Mouse (Mus musculus) embryonic facial prominence, embryonic 12.5 days (tissue): ENCODE measurements around the gene Kctd7. TPM values are rescaled to one million over a fixed set of nuclear protein-coding genes. Genes with fewer than 3 reads are reported as not detected.
A peak's percentile ranks its signal among the peaks of the same experiment; 100 is the strongest.

ENCODE experiments used
- ATAC-seq: fragments of 200-750 bp; cut with Nextera tagmentation; 2 replicates; pipeline ENCODE4 v1.8.0; 2017; ENCODE audit not compliant: insufficient number of reproducible peaks, insufficient read depth, low FRiP score, low TSS enrichment
- H3K27ac ChIP-seq: fragments of 300-500 bp; sonication (generic); 2 replicates; pipeline ENCODE4 v1.5.1; 2016; ENCODE audit warnings: mild to moderate bottlenecking
- H3K27me3 ChIP-seq: fragments of 300-500 bp; sonication (generic); 2 replicates; pipeline ENCODE4 v1.6.1; 2016; ENCODE audit warnings: mild to moderate bottlenecking, moderate library complexity
- H3K36me3 ChIP-seq: fragments of 300-500 bp; sonication (generic); 2 replicates; pipeline ENCODE4 v1.6.1; 2016; ENCODE audit warnings: mild to moderate bottlenecking
- H3K4me1 ChIP-seq: fragments of 300-500 bp; sonication (generic); 2 replicates; pipeline ENCODE4 v1.6.1; 2016
- H3K4me2 ChIP-seq: fragments of 300-500 bp; sonication (generic); replicated peaks from 2 replicates; pipeline ENCODE4 v1.6.1; 2016; ENCODE audit warnings: mild to moderate bottlenecking, moderate library complexity
- H3K4me3 ChIP-seq: fragments of 300-500 bp; sonication (generic); 2 replicates; pipeline ENCODE4 v1.5.1; 2016; ENCODE audit warnings: mild to moderate bottlenecking
- H3K9ac ChIP-seq: fragments of 300-500 bp; sonication (generic); 2 replicates; pipeline ENCODE4 v1.6.1; 2016; ENCODE audit warnings: mild to moderate bottlenecking, moderate library complexity
- H3K9me3 ChIP-seq: fragments of 300-500 bp; sonication (generic); 2 replicates; pipeline ENCODE4 v1.6.1; 2016; ENCODE audit warnings: mild to moderate bottlenecking, moderate library complexity
- WGBS: fragments of 180-500 bp; shearing (Covaris S2); methylation state at CpG from one replicate; pipeline ENCODE4 v1.1.7; 2016; 5-methylcytosine and 5-hydroxymethylcytosine counted together
- polyA plus RNA-seq: library from polyadenylated mRNA; unstranded; fragments of >200 nt; fragmentation: Nextera tagmentation; extraction: Ambion mirVana; gene quantifications from 2 replicates; pipeline ENCODE4 v1.2.1, GENCODE M21; 2016

The Kctd7 gene
- 7.3 and 8.7 TPM in 2 replicates for polyA plus RNA-seq

DNA sequence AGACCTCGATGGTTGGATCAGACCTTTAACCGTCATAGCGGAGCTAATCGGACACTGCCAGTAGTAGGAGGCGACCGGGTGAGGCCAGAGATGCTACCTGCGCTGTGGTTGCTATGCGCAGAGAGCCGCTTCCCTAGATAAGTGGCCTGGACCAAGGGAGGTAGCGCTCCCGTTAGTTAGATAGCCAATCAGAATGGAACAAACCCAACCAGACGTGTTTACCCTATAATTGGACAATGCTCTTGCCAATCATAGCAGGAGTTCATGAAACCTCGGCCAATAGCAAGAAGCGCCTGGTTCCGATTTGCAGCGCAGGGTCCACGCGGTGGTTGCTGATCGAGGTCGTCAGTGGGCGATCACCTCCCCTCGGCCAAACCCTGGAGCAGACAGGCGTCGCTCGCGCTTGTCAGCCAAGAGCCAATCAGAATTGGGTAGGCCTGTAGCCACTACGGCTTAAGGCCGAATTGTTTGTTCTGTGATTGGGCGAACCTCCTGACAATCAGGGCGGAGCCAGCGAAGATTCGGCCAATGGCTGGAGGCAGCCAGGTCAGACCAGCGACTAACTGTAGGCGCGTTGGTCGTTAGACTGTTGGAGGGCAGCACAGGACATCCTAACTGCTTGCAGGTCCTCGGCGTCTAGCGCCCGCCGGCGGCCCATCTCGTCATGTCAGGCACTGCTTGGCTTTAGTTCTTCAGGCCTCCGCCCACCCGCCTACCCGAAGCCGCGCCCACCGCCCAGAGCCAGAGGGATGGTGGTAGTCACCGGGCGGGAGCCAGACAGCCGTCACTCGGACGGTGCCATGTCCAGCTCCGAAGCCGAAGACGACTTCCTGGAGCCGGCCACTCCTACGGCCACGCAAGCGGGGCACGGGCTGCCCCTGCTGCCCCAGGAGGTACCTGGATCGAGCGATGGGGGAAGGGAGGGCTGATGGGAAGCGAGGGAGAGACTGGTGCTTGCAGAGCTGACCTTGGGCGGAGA lies at the start of gene Kctd7:
Kctd7 (plus strand) TSS at position 528 of the 979 bp plus-strand sequence.
- peak; percentile 96 for ATAC-seq
- Histone ChIP-seq H3K4me3 (peak within 1 kb of the TSS; percentile 61), H3K27ac (peak within 1 kb of the TSS; percentile 63), H3K9ac (peak within 1 kb of the TSS; percentile 68), H3K9me3 (no peaks in the 10 kb centered on the region), H3K27me3 (no peaks in the 10 kb centered on the region), H3K4me1 (peaks cover 14% of the 10 kb centered on the region; the same call in 1 of the 2 replicates), H3K4me2 (peak within 1 kb of the TSS; percentile 87), H3K36me3 (no peaks in the 10 kb centered on the region)
- under 1% methylated on average over 66 of the region's 66 CpGs for WGBS

DNA sequence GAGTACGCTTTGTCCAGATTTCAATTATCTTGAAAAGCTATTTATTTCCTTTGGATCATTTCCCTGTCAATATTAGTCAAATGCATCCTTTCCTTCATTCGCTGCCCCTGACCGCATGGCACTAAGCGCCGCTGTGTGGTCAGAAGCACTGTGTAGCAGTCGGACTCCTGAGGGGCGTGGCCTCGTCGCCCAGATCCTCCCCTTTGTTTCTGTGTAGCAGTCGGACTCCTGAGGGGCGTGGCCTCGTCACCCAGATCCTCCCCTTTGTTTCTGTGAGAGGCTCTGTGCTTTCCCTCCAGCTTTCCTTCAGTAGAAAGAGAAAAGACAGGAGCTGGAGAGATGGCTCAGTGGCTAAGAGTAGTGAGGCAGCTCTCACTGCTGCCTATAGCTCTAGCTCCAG lies 47.9 kb upstream of the Kctd7 start:
- WGBS = 63% methylated on average over 12 of the region's 12 CpGs
- Histone ChIP-seq H3K4me1 (no peaks in the 10 kb centered on the region), H3K9me3 (no peaks in the 10 kb centered on the region), H3K36me3 (0 out of 2 replicates have a peak, but pooled peaks cover 1% of the 10 kb centered on the region), H3K27me3 (no peaks in the 10 kb centered on the region), H3K4me2 (no peak overlapping the region), H3K9ac (no peak overlapping the region), H3K4me3 (no peak overlapping the region), H3K27ac (no peak overlapping the region)
- ATAC-seq = no peak

DNA sequence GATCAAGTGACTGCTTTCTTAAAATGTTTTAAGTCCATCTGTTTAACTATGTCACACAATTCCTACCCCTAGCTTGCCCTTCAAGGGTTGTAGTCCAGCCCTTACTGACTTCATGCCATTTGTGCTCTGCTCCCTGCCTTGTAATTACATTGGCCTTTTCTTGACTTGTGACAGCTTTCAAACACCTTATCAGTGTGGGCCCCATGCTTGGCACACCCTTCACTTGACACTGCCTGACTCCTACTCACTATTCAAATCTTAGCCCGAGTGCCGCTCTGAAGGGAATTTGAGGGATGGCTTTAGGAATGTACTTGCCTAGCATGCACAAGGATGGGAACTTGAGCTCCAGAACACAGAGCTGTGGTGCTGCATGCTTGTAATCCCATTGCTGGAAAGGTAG lies 46.8 kb upstream of the Kctd7 start:
- WGBS = 87% methylated on average over 2 of the region's 2 CpGs
- ATAC-seq = no peak
- H3K4me2 ChIP-seq = no peak overlapping the region
- H3K36me3 ChIP-seq = peaks cover 7% of the 10 kb centered on the region; the same call in 1 of the 2 replicates
- no peaks in the 10 kb centered on the region for H3K9me3 ChIP-seq
- H3K27me3 ChIP-seq = no peaks in the 10 kb centered on the region
- H3K4me1 ChIP-seq = no peaks in the 10 kb centered on the region
- H3K4me3 ChIP-seq = no peak overlapping the region
- H3K27ac ChIP-seq = no peak overlapping the region
- H3K9ac ChIP-seq = no peak overlapping the region

DNA sequence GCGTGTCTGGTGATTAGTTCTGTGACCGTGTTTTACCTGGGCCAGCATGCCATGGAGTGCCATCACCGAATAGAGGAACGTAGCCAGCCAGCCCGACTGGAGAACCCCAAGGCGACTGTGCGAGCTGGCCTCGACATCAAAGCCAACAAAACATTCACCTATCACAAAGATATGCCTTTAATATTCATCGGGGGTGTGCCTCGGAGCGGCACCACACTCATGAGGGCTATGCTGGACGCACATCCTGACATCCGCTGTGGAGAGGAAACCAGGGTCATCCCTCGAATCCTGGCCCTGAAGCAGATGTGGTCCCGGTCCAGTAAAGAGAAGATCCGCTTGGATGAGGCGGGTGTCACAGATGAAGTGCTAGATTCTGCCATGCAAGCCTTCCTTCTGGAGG lies 42.9 kb upstream of the Kctd7 start:
- Histone ChIP-seq H3K36me3 (peaks cover 16% of the 10 kb centered on the region), H3K4me3 (no peak overlapping the region), H3K9me3 (no peaks in the 10 kb centered on the region), H3K9ac (no peak overlapping the region), H3K27me3 (no peaks in the 10 kb centered on the region), H3K4me2 (no peak overlapping the region), H3K4me1 (no peaks in the 10 kb centered on the region), H3K27ac (no peak overlapping the region)
- 96% methylated on average over 17 of the region's 17 CpGs for WGBS
- ATAC-seq = no peak

DNA sequence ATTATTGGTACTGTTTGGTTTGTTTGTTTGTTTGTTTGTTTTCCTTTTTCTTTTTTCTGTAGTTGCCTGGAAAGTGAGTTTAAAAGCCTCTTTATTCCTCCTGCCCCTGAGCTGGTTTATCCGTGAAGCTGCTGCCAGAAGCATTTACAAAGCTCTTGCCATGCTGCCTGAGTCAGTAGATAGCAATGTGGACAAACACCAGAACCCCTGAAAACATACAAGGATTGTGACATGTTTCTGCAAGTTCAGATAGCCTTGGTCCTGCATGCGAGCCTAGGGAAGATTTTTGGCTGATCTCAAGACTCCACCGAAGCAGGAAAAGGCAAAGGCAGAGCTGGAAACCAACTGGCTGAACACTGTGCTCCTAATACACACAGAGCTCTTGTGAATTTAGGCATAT lies 35.3 kb upstream of the Kctd7 start:
- Histone ChIP-seq H3K4me3 (no peak overlapping the region), H3K4me1 (0 out of 2 replicates have a peak, but pooled peaks cover 6% of the 10 kb centered on the region), H3K27me3 (no peaks in the 10 kb centered on the region), H3K36me3 (peaks cover 10% of the 10 kb centered on the region), H3K9ac (no peak overlapping the region), H3K27ac (no peak overlapping the region), H3K9me3 (no peaks in the 10 kb centered on the region), H3K4me2 (no peak overlapping the region)
- WGBS = 84% methylated on average over 3 of the region's 3 CpGs
- ATAC-seq = no peak

DNA sequence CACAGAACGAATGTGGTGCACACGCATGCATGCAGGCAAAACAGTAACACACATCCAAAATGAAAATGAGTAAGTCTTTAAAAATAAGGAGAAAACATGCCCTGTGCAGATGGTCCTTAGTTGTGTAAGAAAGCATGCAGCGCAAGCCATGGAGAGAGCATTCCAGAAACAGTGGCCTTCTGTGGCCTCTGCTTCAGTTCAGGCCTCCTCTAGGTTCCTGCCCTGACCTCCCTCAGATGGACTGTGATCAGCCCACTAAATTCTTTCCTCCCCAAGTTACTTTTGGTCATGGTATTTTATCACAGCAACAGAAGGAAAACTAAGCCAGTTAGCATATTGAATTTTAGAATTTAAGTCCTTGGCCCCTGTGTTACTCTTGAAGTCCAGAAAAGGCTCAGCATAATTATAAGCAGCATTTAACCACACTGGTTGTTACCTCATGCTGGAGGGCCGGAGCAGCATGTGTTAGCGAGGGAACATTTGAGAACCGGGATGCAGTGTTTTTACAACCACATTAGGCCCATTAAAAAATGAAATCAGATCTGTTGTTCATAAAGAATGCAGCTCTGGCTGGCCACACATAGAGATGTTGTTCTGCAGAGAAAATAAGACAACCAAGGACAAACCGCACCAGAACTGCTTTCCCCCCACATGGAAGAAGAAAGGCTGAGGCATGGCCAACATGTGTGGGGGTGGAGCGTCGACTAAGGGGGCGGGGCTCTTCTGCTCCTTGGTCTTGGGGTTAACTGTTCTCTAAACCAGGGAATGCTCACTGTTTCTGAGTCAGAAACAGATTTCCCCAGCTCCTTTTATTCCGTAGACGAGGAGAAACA lies 33.8 kb upstream of the Kctd7 start:
- Histone ChIP-seq H3K4me3 (no peak overlapping the region), H3K4me2 (no peak overlapping the region), H3K27ac (peak overlapping the region; percentile 42; the same call in 1 of the 2 replicates), H3K27me3 (no peaks in the 10 kb centered on the region), H3K9ac (no peak overlapping the region), H3K36me3 (peaks cover 14% of the 10 kb centered on the region), H3K4me1 (0 out of 2 replicates have a peak, but pooled peaks cover 6% of the 10 kb centered on the region), H3K9me3 (no peaks in the 10 kb centered on the region)
- ATAC-seq = 0 out of 2 replicates have a peak, but pooled peaks have one; percentile 28
- WGBS = 71% methylated on average over 12 of the region's 12 CpGs

DNA sequence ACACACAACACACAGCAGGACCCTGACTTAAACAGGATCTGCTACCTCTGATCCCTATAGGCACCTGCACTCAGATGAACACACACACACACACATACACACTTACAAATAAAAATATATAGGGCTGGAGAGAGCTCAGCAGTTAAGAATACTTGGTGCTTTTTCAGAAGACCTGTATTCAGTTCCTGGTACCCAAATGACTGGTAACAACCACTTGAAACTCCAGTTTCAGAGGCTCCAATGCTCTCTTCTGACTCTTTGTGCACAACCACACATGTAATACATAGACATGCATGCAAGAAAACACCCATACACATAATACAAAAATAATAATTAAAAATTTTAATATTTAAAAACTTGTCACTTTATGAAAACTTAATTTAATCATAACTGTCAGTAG lies 32.0 kb upstream of the Kctd7 start:
- no peak for ATAC-seq
- H3K4me2 ChIP-seq = no peak overlapping the region
- no peaks in the 10 kb centered on the region for H3K9me3 ChIP-seq
- peaks cover 14% of the 10 kb centered on the region for H3K36me3 ChIP-seq
- no peaks in the 10 kb centered on the region for H3K27me3 ChIP-seq
- H3K4me3 ChIP-seq = no peak overlapping the region
- no peak overlapping the region for H3K9ac ChIP-seq
- no peak overlapping the region for H3K27ac ChIP-seq
- peaks cover 19% of the 10 kb centered on the region; the same call in 1 of the 2 replicates for H3K4me1 ChIP-seq

DNA sequence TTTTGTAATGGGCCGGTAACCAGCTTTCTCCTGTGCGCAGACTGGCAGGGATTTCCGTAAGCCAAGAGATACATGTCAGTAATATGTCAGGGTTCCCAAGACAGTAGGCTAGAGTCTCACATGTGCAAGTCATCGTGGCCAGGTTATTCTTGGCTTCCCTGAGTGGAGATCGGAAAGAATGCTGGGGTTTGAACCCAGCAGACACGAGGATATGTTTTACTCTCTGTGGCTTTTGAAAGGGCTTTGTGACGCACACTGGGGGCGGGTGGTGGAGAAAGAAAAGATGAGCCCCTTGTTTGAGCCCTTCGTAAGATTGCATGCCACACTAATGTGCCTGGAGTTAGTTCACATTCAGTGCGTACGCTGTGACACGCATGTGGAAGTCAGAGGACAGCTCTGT lies 28.5 kb upstream of the Kctd7 start:
- H3K27ac ChIP-seq = peak overlapping the region; percentile 12; the same call in 1 of the 2 replicates
- peaks cover 28% of the 10 kb centered on the region; the same call in 1 of the 2 replicates for H3K4me1 ChIP-seq
- ATAC-seq = no peak
- WGBS = 81% methylated on average over 12 of the region's 12 CpGs
- H3K4me2 ChIP-seq = no peak overlapping the region
- no peaks in the 10 kb centered on the region for H3K9me3 ChIP-seq
- peaks cover 7% of the 10 kb centered on the region for H3K36me3 ChIP-seq
- H3K27me3 ChIP-seq = no peaks in the 10 kb centered on the region
- H3K4me3 ChIP-seq = no peak overlapping the region
- H3K9ac ChIP-seq = no peak overlapping the region

DNA sequence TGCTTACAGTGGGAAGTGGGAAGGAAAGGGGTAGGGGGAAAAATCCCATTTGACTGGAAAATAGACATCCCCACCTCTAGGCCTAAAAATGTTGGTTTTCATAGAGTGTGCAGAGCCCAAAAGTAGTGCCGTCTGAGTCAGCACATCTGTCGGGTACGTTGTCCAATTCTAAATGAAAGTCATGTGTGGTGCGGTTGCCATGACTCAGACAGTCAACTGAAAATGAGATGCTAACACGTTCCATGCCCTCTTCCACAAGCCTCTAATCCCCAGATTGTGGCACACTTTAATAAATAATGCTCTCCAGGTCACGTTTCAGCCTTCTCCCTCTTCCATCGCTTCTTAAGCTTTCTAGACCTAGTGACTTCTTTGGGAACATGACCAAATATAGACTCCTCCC lies 27.8 kb upstream of the Kctd7 start:
- Histone ChIP-seq H3K4me2 (no peak overlapping the region), H3K4me1 (peaks cover 30% of the 10 kb centered on the region; the same call in 1 of the 2 replicates), H3K4me3 (no peak overlapping the region), H3K27ac (peak overlapping the region; percentile 12; the same call in 1 of the 2 replicates), H3K9ac (no peak overlapping the region), H3K36me3 (peaks cover 7% of the 10 kb centered on the region), H3K27me3 (no peaks in the 10 kb centered on the region), H3K9me3 (no peaks in the 10 kb centered on the region)
- ATAC-seq = no peak
- 51% methylated on average over 7 of the region's 7 CpGs for WGBS

DNA sequence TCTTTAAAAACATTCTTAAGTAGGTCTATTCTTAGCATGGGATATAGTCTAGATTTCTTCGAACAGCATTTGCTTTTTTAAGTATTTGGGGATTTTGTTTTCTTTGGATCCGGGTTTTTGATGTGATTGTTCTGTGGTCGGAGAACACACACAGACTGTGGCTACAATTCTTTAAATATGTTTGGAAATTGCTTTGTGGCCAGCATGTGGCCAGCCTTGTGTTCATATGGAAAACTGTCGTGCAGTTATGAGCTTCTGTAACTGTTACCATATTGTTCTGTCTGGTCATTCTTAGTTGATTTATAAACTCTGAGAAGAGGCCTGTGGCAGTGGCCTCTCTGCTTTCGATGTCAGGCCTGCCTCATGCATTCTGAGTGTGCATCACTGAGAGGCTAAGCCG lies 26.7 kb upstream of the Kctd7 start:
- H3K9me3 ChIP-seq = no peaks in the 10 kb centered on the region
- H3K27me3 ChIP-seq = no peaks in the 10 kb centered on the region
- peaks cover 30% of the 10 kb centered on the region; the same call in 1 of the 2 replicates for H3K4me1 ChIP-seq
- no peak overlapping the region for H3K4me3 ChIP-seq
- 65% methylated on average over 6 of the region's 6 CpGs for WGBS
- H3K9ac ChIP-seq = no peak overlapping the region
- 0 out of 2 replicates have a peak overlapping the region, but pooled peaks have one; percentile 42 for H3K27ac ChIP-seq
- no peak overlapping the region for H3K4me2 ChIP-seq
- peaks cover 7% of the 10 kb centered on the region for H3K36me3 ChIP-seq
- no peak for ATAC-seq

DNA sequence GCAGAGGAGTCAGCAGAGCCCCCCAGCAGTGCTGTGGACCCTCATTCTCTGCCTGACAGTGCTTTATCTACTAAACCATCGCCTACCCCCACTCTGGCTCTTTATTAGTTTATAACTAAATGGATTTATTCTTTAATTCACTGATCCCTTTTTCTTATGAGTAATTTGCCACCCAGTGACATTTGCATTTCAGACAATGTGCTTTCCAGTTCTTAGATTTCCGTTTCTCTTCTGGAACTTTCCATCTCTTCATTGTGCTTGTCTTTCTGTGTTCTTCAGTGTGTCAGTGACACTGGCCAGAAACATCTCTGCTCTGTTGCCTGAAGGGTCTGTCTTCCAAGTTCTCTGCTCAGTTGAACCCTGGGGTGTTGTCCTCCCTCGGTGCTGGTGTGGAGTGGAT lies 25.4 kb upstream of the Kctd7 start:
- WGBS = 78% methylated on average over 3 of the region's 3 CpGs
- Histone ChIP-seq H3K4me1 (peaks cover 30% of the 10 kb centered on the region; the same call in 1 of the 2 replicates), H3K9ac (no peak overlapping the region), H3K36me3 (peaks cover 7% of the 10 kb centered on the region), H3K4me2 (no peak overlapping the region), H3K9me3 (no peaks in the 10 kb centered on the region), H3K27me3 (no peaks in the 10 kb centered on the region), H3K27ac (no peak overlapping the region), H3K4me3 (no peak overlapping the region)
- ATAC-seq = no peak
